Mouse (Mus musculus) intestine, postnatal 0 days (tissue): ENCODE results near the gene S1pr5. TPM values are rescaled to one million over a fixed set of nuclear protein-coding genes. Genes with fewer than 3 reads are reported as not detected.
A peak's percentile ranks its signal among the peaks of the same experiment; 100 is the strongest.

Experiments used
- ATAC-seq: fragments of 200-750 bp; cut with Nextera tagmentation; 2 replicates; pipeline ENCODE4 v1.8.0; 2017; ENCODE audit warnings: mild to moderate bottlenecking, moderate TSS enrichment, moderate library complexity
- H3K27ac ChIP-seq: fragments of 300-500 bp; sonication (generic); 2 replicates; pipeline ENCODE4 v1.5.1; 2014; ENCODE audit warnings: mild to moderate bottlenecking, low read depth, low read length, moderate library complexity
- H3K27me3 ChIP-seq: fragments of 300-500 bp; sonication (generic); replicated peaks from 2 replicates; pipeline ENCODE4 v1.6.1; 2014; ENCODE audit warnings: low read length, mixed read lengths; ENCODE audit not compliant: control insufficient read depth, insufficient read depth
- H3K36me3 ChIP-seq: fragments of 300-500 bp; sonication (generic); 2 replicates; pipeline ENCODE4 v1.6.1; 2014; ENCODE audit warnings: mild to moderate bottlenecking, moderate library complexity; ENCODE audit not compliant: control insufficient read depth, insufficient read depth
- H3K4me1 ChIP-seq: fragments of 300-500 bp; sonication (generic); replicated peaks from 2 replicates; pipeline ENCODE4 v1.6.1; 2014; ENCODE audit warnings: antibody characterized with exemption, low read length, mixed read lengths; ENCODE audit not compliant: control insufficient read depth, insufficient read depth
- H3K4me2 ChIP-seq: fragments of 300-500 bp; sonication (generic); replicated peaks from 2 replicates; pipeline ENCODE4 v1.6.1; 2014; ENCODE audit warnings: low read depth, mild to moderate bottlenecking, moderate library complexity
- H3K4me3 ChIP-seq: fragments of 300-500 bp; sonication (generic); 2 replicates; pipeline ENCODE4 v1.5.1; 2014; ENCODE audit warnings: low read depth, low read length
- H3K9ac ChIP-seq: fragments of 300-500 bp; sonication (generic); 2 replicates; pipeline ENCODE4 v1.6.1; 2014; ENCODE audit warnings: mild to moderate bottlenecking, low read depth, low read length
- H3K9me3 ChIP-seq: fragments of 300-500 bp; sonication (generic); 2 replicates; pipeline ENCODE4 v1.6.1; 2016; ENCODE audit warnings: mixed run types; ENCODE audit not compliant: control insufficient read depth
- CTCF ChIP-seq: sonication (generic); IDR thresholded peaks from 2 replicates; pipeline ENCODE4 v1.5.1; 2016; ENCODE audit warnings: low read depth, mild to moderate bottlenecking, control low read depth, antibody characterized with exemption, moderate library complexity
- WGBS: fragments of 180-500 bp; shearing (Covaris S2); extraction: QIAGEN DNeasy Blood & Tissue Kit; methylation state at CpG from one replicate; pipeline ENCODE4 v1.1.7; 2014; 5-methylcytosine and 5-hydroxymethylcytosine counted together
- polyA plus RNA-seq: library from polyadenylated mRNA; unstranded; fragments of >200 nt; fragmentation: Nextera tagmentation; extraction: Ambion mirVana; gene quantifications from 2 replicates; pipeline ENCODE4 v1.2.1, GENCODE M21; 2015

Gene S1pr5
- polyA plus RNA-seq, 1 experiment from 2014 or later: not detected

GRCm38 (mm10) chr9:21288404-21289336 is 40.4 kb upstream of the S1pr5 start:
- Histone ChIP-seq H3K36me3 (peaks cover 4% of the 10 kb centered on the region; the same call in 1 of the 2 replicates), H3K9ac (peak overlapping the region; percentile 45; the same call in 1 of the 2 replicates), H3K4me2 (peak overlapping the region; percentile 82), H3K4me1 (peaks cover 15% of the 10 kb centered on the region; the same call in 1 of the 2 replicates), H3K9me3 (no peaks in the 10 kb centered on the region), H3K27me3 (no peaks in the 10 kb centered on the region), H3K4me3 (peak overlapping the region; percentile 76), H3K27ac (peak overlapping the region; percentile 87)
- no peak for TF ChIP-seq CTCF
- ATAC-seq: no peak
- WGBS: 69% methylated on average over 13 of the region's 13 CpGs

GRCm38 (mm10) chr9:21287571-21288402 is 39.5 kb upstream of the S1pr5 start, which contains the start of gene Kri1:
Gene Kri1 (minus strand): TSS chr9:21287969.
- Histone ChIP-seq H3K36me3 (peaks cover 8% of the 10 kb centered on the region; the same call in 1 of the 2 replicates), H3K4me1 (peaks cover 15% of the 10 kb centered on the region; the same call in 1 of the 2 replicates), H3K9ac (peak within 1 kb of the TSS; percentile 73), H3K4me3 (peak within 1 kb of the TSS; percentile 76), H3K27me3 (no peaks in the 10 kb centered on the region), H3K27ac (peak within 1 kb of the TSS; percentile 87), H3K9me3 (no peaks in the 10 kb centered on the region), H3K4me2 (peak within 1 kb of the TSS; percentile 82)
- ATAC-seq: peak; percentile 71
- TF ChIP-seq CTCF: peak; percentile 27; the same call in 1 of the 2 replicates
- WGBS: under 1% methylated on average over 59 of the region's 59 CpGs

- no peak for ATAC-seq
- WGBS: 49% methylated on average over 3 of the region's 3 CpGs
- Histone ChIP-seq H3K9ac (no peak overlapping the region), H3K4me3 (peak overlapping the region; percentile 76), H3K4me1 (peaks cover 15% of the 10 kb centered on the region; the same call in 1 of the 2 replicates), H3K4me2 (peak overlapping the region; percentile 82), H3K27me3 (no peaks in the 10 kb centered on the region), H3K36me3 (peaks cover 15% of the 10 kb centered on the region), H3K27ac (no peak overlapping the region), H3K9me3 (no peaks in the 10 kb centered on the region)
- TF ChIP-seq CTCF: no peak
Measured at GRCm38 (mm10) chr9:21286753-21287152, 38.5 kb upstream of the S1pr5 start.

DNA sequence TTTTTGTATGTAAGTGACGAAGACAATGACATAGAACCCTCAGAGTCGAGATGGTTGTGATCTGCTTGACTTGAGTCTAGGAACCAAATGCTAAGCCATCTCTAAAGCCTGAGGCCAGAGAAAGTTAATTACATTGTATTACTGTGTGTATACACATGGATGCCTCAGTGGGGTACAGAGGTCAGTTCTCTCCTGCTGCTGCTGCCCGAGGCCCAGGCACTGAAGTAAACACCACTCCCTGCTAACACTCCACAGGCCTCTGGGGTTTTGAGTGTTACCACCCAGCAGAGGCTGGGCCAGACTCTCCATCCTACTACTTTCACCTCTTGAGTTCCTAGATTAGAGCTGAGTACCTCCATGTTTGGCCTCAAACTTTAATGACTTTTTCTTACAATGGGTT is 35.8 kb upstream of the S1pr5 start:
- Histone ChIP-seq H3K4me1 (peaks cover 11% of the 10 kb centered on the region; the same call in 1 of the 2 replicates), H3K9me3 (no peaks in the 10 kb centered on the region), H3K27me3 (no peaks in the 10 kb centered on the region), H3K9ac (no peak overlapping the region), H3K27ac (peak overlapping the region; percentile 31), H3K4me3 (no peak overlapping the region), H3K4me2 (no peak overlapping the region), H3K36me3 (peaks cover 41% of the 10 kb centered on the region)
- ATAC-seq: peak; percentile 23; the same call in 1 of the 2 replicates
- 46% methylated on average over 3 of the region's 3 CpGs for WGBS
- TF ChIP-seq CTCF: no peak

GRCm38 (mm10) chr9:21283591-21283990 is 35.3 kb upstream of the S1pr5 start:
- H3K4me3 ChIP-seq: no peak overlapping the region
- peaks cover 45% of the 10 kb centered on the region for H3K36me3 ChIP-seq
- H3K4me1 ChIP-seq: peaks cover 8% of the 10 kb centered on the region; the same call in 1 of the 2 replicates
- no peaks in the 10 kb centered on the region for H3K27me3 ChIP-seq
- H3K9me3 ChIP-seq: no peaks in the 10 kb centered on the region
- TF ChIP-seq CTCF: peak; percentile 57
- peak overlapping the region; percentile 15; the same call in 1 of the 2 replicates for H3K27ac ChIP-seq
- no peak overlapping the region for H3K4me2 ChIP-seq
- ATAC-seq: no peak
- no peak overlapping the region for H3K9ac ChIP-seq
- WGBS: 84% methylated on average over 5 of the region's 5 CpGs
